Mouse (Mus musculus) small intestine, adult 2 months (tissue): ENCODE results near the gene Mau2.

Experiments used
- CTCF ChIP-seq: fragments of 200-500 bp; IDR thresholded peaks from 2 replicates; pipeline ENCODE4 v1.5.1; 2012; ENCODE audit warnings: low read depth, mild to moderate bottlenecking, control low read depth, inconsistent platforms, low read length, moderate library complexity, mixed read lengths; ENCODE audit not compliant: insufficient replicate concordance, insufficient read length; ENCODE audit errors: extremely low read depth
- POLR2A ChIP-seq: fragments of 200-500 bp; IDR thresholded peaks from 2 replicates; pipeline ENCODE4 v1.6.1; 2012; ENCODE audit warnings: low read depth, mild to moderate bottlenecking, control low read depth, inconsistent platforms, low read length, moderate library complexity

- no peak for TF ChIP-seq CTCF
- no peak for TF ChIP-seq POLR2A
Observed at GRCm38 (mm10) chr8:69999236-69999635, 43.3 kb downstream of the Mau2 start.
